Mouse (Mus musculus) spleen, postnatal 4 days (tissue): ENCODE data around the gene Synpr.

Experiments used
- DNase-seq, 2 experiments: peaks; one replicate each; pipeline ENCODE4 v3.0.0; 2022; ENCODE audit warnings: low spot score in 2 of 2

Gene Synpr

GRCm38 (mm10) chr14:13355569-13356362 is 71.2 kb downstream of the Synpr start:
- no peak for DNase-seq

DNA sequence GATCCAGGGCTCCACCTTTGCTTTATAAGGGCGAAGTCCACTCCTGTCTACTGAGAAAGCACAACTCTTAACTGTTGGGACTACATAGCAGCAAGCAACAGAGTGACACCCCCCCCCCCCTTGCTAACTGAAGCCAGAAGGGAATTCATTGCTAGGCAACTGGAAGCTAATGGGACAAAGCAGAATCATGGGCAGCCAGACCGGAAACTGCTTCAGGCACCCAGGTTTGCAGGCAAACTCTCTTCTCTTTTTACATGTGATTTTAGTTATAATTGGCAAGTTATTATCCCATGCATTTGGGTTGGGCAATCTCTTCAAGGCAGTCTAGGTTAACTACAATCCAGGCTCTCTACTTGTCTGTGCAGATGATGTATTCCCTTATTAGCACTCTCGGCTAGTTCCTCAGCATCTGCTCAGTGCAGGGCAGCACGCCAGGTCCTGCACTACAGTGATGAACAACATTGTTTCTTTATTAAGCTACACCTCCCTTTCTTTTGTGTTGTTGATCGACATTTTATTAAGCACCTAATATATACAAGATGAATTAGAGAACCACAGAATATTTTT is 72.6 kb downstream of the Synpr start:
- DNase-seq = no peak

DNA sequence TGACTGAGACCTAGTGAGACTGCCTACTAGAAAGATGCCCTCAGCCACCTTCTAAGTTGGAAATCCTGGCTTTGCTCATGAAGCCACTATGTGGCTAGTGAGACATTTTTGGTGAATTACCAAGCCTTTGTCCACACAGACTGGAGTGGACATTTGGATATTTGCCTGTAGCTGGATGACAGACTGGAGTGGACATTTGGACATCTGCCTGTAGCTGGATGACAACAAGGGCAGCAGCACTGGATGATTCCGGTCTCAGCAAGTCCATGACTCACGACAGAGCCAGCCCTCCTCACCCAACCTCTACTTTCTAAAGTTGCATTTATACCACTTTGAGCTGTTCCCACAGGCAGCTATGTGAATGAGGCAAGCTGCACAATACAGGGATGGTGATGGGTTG is 73.5 kb downstream of the Synpr start:
- DNase-seq = no peak

DNA sequence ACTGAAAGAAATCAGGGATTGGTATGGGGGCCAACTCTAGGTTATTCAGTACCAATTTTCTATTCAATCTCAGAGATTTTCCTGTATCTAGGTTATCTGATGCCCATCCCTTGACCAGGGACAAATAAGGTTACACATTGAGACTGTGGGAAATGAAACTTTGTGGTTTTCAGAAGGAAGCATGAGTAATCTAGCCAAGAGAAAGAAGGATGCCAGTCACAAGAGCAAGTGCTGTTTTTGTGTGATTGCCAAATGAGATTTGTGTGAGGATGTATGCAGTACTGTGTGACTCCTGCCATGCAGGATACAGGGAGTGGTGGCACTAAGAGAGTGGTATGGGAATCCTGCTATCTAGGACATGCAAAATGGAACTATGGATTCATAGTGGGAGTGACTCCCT is 76.6 kb downstream of the Synpr start:
- no peak for DNase-seq

GRCm38 (mm10) chr14:13361642-13362041 is 77.1 kb downstream of the Synpr start:
- DNase-seq = no peak

GRCm38 (mm10) chr14:13368309-13368708 is 83.7 kb downstream of the Synpr start:
- DNase-seq = no peak

DNA sequence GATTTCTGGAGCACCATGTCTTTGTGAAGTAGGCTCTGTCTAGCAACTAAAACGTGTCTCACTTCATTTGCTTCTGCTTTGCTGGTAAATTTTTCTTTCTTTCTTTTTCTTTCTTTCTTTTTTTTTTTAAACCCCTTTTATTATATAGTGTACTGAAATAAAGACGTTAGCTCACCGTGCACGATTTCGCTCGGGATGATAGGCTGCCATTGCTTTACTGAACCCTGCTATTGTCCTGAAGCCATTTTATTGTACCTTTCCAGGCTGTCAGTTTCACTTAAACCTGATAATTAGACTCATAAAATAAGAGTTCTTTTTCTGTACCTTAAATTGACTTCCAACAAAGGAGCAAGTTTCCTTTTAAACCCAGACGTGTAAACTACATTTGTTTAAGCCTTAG is 104.5 kb downstream of the Synpr start:
- no peak for DNase-seq

DNA sequence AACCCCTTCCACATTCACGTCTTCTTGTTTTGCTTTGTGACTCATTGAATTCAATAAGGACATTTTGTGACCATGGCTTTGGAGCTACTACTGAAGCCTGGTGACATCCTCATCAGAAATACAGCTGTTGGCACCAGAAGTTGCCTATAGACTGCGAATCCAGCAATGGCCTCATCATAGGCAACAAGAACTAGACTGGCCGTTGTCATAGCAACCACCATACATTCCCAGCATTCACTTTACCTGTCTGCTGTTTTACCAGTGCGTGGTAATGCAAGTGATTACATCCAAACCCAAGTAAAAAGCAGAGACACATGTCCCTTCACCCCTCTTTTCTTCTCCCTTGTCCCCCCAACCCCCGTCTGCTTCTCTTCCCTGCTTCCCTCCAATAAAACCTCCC is 105.4 kb downstream of the Synpr start:
- no peak for DNase-seq

GRCm38 (mm10) chr14:13399226-13400020 is 114.8 kb downstream of the Synpr start:
- DNase-seq = no peak

- DNase-seq = no peak
Measured at GRCm38 (mm10) chr14:13411636-13412035, 127.1 kb downstream of the Synpr start.

GRCm38 (mm10) chr14:13440723-13441122 is 156.1 kb downstream of the Synpr start:
- no peak for DNase-seq

GRCm38 (mm10) chr14:13444908-13445307 is 160.3 kb downstream of the Synpr start:
- DNase-seq = no peak

GRCm38 (mm10) chr14:13453461-13454204 is 169.1 kb downstream of the Synpr start:
- DNase-seq = no peak

- no peak for DNase-seq
Measured at GRCm38 (mm10) chr14:13454991-13455390, 170.4 kb downstream of the Synpr start.

GRCm38 (mm10) chr14:13459333-13459732 is 174.8 kb downstream of the Synpr start:
- DNase-seq = no peak

DNA sequence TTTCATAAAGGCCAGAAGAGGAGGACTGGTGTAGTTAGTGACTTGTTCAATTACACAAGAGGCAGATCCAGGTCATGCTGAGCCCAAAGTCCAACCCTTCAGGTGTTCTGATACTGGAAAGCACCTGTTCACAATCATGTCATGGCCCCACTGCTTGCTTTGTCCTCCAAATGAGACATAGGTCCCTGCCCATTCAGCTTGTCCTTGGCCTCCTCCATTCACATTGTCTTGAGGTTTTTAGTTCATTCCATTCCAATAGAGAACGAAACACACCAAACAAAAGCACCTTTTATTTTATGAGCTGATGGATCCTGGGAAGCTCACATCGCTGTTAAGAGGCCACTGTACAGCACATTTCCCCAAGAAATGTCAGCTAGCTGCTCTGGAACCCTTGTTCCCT is 184.6 kb downstream of the Synpr start:
- no peak for DNase-seq

- DNase-seq = no peak
Measured at GRCm38 (mm10) chr14:13477821-13478220, 193.2 kb downstream of the Synpr start.

DNA sequence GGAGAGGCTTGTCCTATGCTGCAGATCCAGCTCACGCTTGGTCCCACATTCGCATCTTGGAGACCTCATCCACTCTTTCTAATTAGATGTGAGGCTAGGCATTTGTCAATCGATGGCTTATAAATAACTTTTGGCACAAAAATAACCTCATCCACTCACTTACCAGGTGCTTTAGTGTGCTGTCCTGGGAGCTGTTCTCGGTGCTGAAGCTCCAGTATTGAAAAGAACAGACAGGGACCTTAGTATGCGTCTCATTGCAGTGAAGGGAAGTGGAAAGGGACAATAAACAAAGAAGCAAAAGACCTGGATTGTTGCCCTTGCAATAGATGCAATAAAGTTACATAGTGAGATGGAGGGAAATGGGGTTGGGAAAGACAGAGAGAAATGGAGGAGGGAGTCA is 220.8 kb downstream of the Synpr start:
- no peak for DNase-seq

GRCm38 (mm10) chr14:13518608-13519139 is 234.1 kb downstream of the Synpr start:
- no peak for DNase-seq

- DNase-seq = no peak
Measured at GRCm38 (mm10) chr14:13519239-13520011, 234.8 kb downstream of the Synpr start.

GRCm38 (mm10) chr14:13547746-13548145 is 263.2 kb downstream of the Synpr start:
- no peak for DNase-seq
